Mouse (Mus musculus) forebrain, embryonic 14.5 days (tissue): ENCODE results near the gene Mamdc2. TPM values are rescaled to one million over a fixed set of nuclear protein-coding genes. Genes with fewer than 3 reads are reported as not detected.

Experiments used
- ATAC-seq: fragments of 200-750 bp; cut with Nextera tagmentation; 2 replicates; pipeline ENCODE4 v1.8.0; 2017; ENCODE audit warnings: mild to moderate bottlenecking, moderate library complexity
- DNase-seq: peaks from one replicate; pipeline ENCODE4 v3.0.0-alpha.2; 2015; ENCODE audit warnings: low spot score
- H3K27ac ChIP-seq: fragments of 300-500 bp; sonication (generic); 2 replicates; pipeline ENCODE4 v1.5.1; 2014; ENCODE audit warnings: low read depth, mild to moderate bottlenecking, control low read depth, low read length, moderate library complexity
- H3K27me3 ChIP-seq: fragments of 300-500 bp; sonication (generic); replicated peaks from 2 replicates; pipeline ENCODE4 v1.6.1; 2014; ENCODE audit warnings: low read length, control low read depth, mixed read lengths; ENCODE audit not compliant: control insufficient read depth, insufficient read depth
- H3K36me3 ChIP-seq: fragments of 300-500 bp; sonication (generic); 2 replicates; pipeline ENCODE4 v1.6.1; 2014; ENCODE audit warnings: low read length, control low read depth; ENCODE audit not compliant: control insufficient read depth, insufficient read depth
- H3K4me1 ChIP-seq: fragments of 300-500 bp; sonication (generic); 2 replicates; pipeline ENCODE4 v1.6.1; 2014; ENCODE audit warnings: antibody characterized with exemption, low read length, control low read depth; ENCODE audit not compliant: control insufficient read depth, insufficient read depth
- H3K4me2 ChIP-seq: fragments of 300-500 bp; sonication (generic); 2 replicates; pipeline ENCODE4 v1.6.1; 2014; ENCODE audit warnings: mild to moderate bottlenecking, control low read depth, low read length
- H3K4me3 ChIP-seq: fragments of 300-500 bp; sonication (generic); 2 replicates; pipeline ENCODE4 v1.5.1; 2014; ENCODE audit warnings: low read depth, low read length, control low read depth
- H3K9ac ChIP-seq: fragments of 300-500 bp; sonication (generic); 2 replicates; pipeline ENCODE4 v1.6.1; 2014; ENCODE audit warnings: mild to moderate bottlenecking, low read length, control low read depth, moderate library complexity
- H3K9me3 ChIP-seq: fragments of 300-500 bp; sonication (generic); replicated peaks from 2 replicates; pipeline ENCODE4 v1.6.1; 2016; ENCODE audit warnings: low read length, control low read depth, mixed read lengths; ENCODE audit not compliant: control insufficient read depth
- WGBS: fragments of 180-500 bp; shearing (Covaris S2); extraction: QIAGEN DNeasy Blood & Tissue Kit; methylation state at CpG from one replicate; pipeline ENCODE4 v1.1.7; 2014; 5-methylcytosine and 5-hydroxymethylcytosine counted together
- polyA plus RNA-seq: library from polyadenylated mRNA; unstranded; fragments of >200 nt; fragmentation: Nextera tagmentation; extraction: Ambion mirVana; gene quantifications from 2 replicates; pipeline ENCODE4 v1.2.1, GENCODE M21; 2014

The Mamdc2 gene
- polyA plus RNA-seq, 1 experiment from 2014 or later, result 1.8 TPM

DNA sequence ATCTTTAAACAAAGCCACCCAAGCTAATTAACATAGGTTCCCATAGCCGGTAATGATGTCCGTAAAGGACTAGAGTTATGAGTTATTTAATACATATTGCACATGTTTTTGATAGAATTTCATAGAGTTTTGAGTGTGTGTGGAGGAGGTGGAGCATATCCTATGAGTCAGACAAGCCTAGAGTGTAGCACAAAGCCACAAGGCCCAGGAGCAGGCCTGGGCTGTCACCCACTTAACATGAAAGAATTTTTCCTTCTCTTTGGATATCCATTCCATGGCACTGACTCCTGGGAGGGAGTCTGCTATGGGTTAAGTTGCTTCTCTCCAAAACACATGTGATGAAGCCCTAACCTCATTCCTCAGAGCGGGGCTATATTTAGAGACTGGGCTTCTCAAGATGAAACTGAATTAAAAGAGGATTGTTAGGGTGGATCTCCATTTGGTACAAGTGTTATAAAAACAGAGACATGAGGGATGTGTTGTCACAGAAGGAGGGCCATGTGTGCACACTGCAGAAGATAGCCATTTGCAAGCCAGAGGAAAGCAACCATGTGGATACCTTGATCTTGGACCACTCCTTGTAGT is 121.1 kb downstream of the Mamdc2 start:
- no peak for ATAC-seq
- H3K4me3 ChIP-seq, result no peak overlapping the region
- H3K4me1 ChIP-seq, result no peaks in the 10 kb centered on the region
- no peaks in the 10 kb centered on the region for H3K27me3 ChIP-seq
- no peaks in the 10 kb centered on the region for H3K9me3 ChIP-seq
- no peaks in the 10 kb centered on the region for H3K36me3 ChIP-seq
- H3K27ac ChIP-seq, result no peak overlapping the region
- no peak overlapping the region for H3K4me2 ChIP-seq
- H3K9ac ChIP-seq, result no peak overlapping the region
- no peak for DNase-seq
- 93% methylated on average over 3 of the region's 3 CpGs for WGBS

- H3K4me3 ChIP-seq, result no peak overlapping the region
- no peak for ATAC-seq
- no peak overlapping the region for H3K27ac ChIP-seq
- no peaks in the 10 kb centered on the region for H3K27me3 ChIP-seq
- 96% methylated on average over 3 of the region's 3 CpGs for WGBS
- H3K9me3 ChIP-seq, result no peaks in the 10 kb centered on the region
- no peaks in the 10 kb centered on the region for H3K4me1 ChIP-seq
- no peak overlapping the region for H3K4me2 ChIP-seq
- no peaks in the 10 kb centered on the region for H3K36me3 ChIP-seq
- DNase-seq, result no peak
- no peak overlapping the region for H3K9ac ChIP-seq
Measured at GRCm38 (mm10) chr19:23323107-23323506, 125.1 kb downstream of the Mamdc2 start.

- H3K36me3 ChIP-seq, result no peaks in the 10 kb centered on the region
- no peak overlapping the region for H3K4me2 ChIP-seq
- no peak overlapping the region for H3K27ac ChIP-seq
- DNase-seq (no peak), ATAC-seq (no peak)
- no peak overlapping the region for H3K9ac ChIP-seq
- H3K4me3 ChIP-seq, result no peak overlapping the region
- 85% methylated on average over 5 of the region's 5 CpGs for WGBS
- no peaks in the 10 kb centered on the region for H3K9me3 ChIP-seq
- H3K27me3 ChIP-seq, result no peaks in the 10 kb centered on the region
- no peaks in the 10 kb centered on the region for H3K4me1 ChIP-seq
Measured at GRCm38 (mm10) chr19:23317989-23318358, 130.3 kb downstream of the Mamdc2 start.

DNA sequence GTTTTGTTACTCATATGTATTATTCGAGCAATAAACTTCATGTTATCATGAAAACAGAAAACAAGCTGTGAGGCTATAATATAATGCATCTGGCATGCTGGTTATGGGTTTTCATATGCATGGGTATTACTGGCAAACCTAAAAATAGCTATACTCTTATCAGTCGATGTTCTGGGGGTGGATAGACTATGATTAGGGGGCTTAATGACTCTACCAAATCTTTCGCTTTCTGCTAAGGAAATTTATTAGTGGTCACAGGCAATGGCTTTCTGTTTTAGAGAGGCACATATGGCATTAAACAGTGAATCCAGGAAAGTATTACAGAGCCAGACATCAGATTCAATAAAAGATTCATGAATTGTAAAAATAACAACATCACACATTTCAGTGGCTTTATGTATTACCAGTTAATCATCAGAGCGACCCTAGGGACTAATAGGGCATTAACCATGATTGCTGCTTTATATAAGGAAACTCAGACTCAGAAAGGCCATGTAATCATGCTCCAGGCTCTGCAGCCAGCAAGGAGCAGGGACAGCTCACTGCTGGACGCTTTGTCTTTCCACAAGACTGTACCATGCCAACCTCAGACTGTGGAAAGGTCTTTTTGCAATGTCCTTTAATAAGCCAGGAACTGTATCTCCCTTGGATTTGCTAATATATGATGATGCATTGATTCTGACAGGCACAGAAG is 130.8 kb downstream of the Mamdc2 start:
- no peaks in the 10 kb centered on the region for H3K27me3 ChIP-seq
- H3K4me1 ChIP-seq, result no peaks in the 10 kb centered on the region
- no peak overlapping the region for H3K4me2 ChIP-seq
- WGBS, result 83% methylated on average over 5 of the region's 5 CpGs
- DNase-seq (no peak), ATAC-seq (no peak)
- no peaks in the 10 kb centered on the region for H3K9me3 ChIP-seq
- H3K9ac ChIP-seq, result no peak overlapping the region
- H3K27ac ChIP-seq, result no peak overlapping the region
- no peaks in the 10 kb centered on the region for H3K36me3 ChIP-seq
- H3K4me3 ChIP-seq, result no peak overlapping the region

- no peak overlapping the region for H3K4me2 ChIP-seq
- H3K4me1 ChIP-seq, result no peaks in the 10 kb centered on the region
- H3K4me3 ChIP-seq, result no peak overlapping the region
- 90% methylated on average over 5 of the region's 5 CpGs for WGBS
- DNase-seq, result no peak
- no peaks in the 10 kb centered on the region for H3K9me3 ChIP-seq
- no peak overlapping the region for H3K9ac ChIP-seq
- no peak for ATAC-seq
- no peaks in the 10 kb centered on the region for H3K27me3 ChIP-seq
- no peaks in the 10 kb centered on the region for H3K36me3 ChIP-seq
- no peak overlapping the region for H3K27ac ChIP-seq
Measured at GRCm38 (mm10) chr19:23316851-23317250, 131.4 kb downstream of the Mamdc2 start.

DNA sequence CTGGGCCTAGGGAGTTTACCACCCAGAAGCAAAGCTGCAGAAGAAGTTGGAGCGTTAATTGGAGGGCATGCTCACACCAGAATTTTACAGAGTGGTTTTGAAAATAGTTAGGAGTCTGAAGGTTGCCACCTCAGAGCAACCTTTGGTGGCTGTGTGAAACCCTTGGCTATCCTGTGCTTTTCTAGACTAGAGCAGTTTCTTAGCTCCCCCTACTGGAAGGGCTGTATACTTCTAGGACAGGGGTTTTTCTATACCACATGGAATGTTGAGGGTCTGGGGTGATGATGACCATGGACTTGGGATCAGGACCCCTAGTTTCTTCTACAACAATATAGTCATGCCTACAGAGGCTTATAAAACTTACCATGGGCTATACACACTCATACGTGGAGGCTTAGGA is 138.3 kb downstream of the Mamdc2 start:
- Histone ChIP-seq H3K4me2 (no peak overlapping the region), H3K4me1 (no peaks in the 10 kb centered on the region), H3K4me3 (no peak overlapping the region), H3K9ac (no peak overlapping the region), H3K9me3 (no peaks in the 10 kb centered on the region), H3K36me3 (no peaks in the 10 kb centered on the region), H3K27ac (no peak overlapping the region), H3K27me3 (no peaks in the 10 kb centered on the region)
- WGBS, result 81% methylated on average over 2 of the region's 2 CpGs
- DNase-seq (no peak), ATAC-seq (no peak)

GRCm38 (mm10) chr19:23306671-23307070 is 141.6 kb downstream of the Mamdc2 start:
- no peaks in the 10 kb centered on the region for H3K4me1 ChIP-seq
- H3K36me3 ChIP-seq, result no peaks in the 10 kb centered on the region
- ATAC-seq (no peak), DNase-seq (no peak)
- no peak overlapping the region for H3K27ac ChIP-seq
- no peak overlapping the region for H3K9ac ChIP-seq
- H3K4me3 ChIP-seq, result no peak overlapping the region
- H3K27me3 ChIP-seq, result no peaks in the 10 kb centered on the region
- no peaks in the 10 kb centered on the region for H3K9me3 ChIP-seq
- 82% methylated on average over 7 of the region's 7 CpGs for WGBS
- no peak overlapping the region for H3K4me2 ChIP-seq

- H3K9me3 ChIP-seq, result no peaks in the 10 kb centered on the region
- ATAC-seq, result no peak
- WGBS, result 80% methylated on average over 3 of the region's 3 CpGs
Measured at GRCm38 (mm10) chr19:23299987-23300386, 148.3 kb downstream of the Mamdc2 start.

DNA sequence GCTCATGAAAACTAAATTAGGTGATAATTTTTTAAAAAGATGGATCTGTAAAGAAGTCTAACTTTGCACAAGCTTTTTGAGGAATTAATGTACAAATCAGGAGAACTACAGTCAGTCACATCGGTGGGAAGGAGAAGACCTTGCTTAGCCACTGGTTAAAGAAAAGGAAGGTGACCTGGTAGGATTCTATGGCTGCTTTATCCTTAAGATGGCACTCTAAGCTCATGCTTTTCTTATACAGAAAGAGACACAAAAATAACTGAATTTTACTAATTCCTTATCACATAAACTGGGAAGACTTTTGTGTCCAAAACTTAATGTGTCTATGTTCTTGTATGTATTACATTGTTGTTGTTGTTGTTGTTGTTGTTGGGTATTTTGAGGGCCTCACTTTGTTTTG is 149.3 kb downstream of the Mamdc2 start:
- H3K27ac ChIP-seq, result no peak overlapping the region
- 93% methylated on average over 1 of the region's 1 CpGs for WGBS
- no peaks in the 10 kb centered on the region for H3K36me3 ChIP-seq
- H3K27me3 ChIP-seq, result no peaks in the 10 kb centered on the region
- no peak for DNase-seq
- H3K4me1 ChIP-seq, result no peaks in the 10 kb centered on the region
- H3K4me3 ChIP-seq, result no peak overlapping the region
- no peaks in the 10 kb centered on the region for H3K9me3 ChIP-seq
- H3K9ac ChIP-seq, result no peak overlapping the region
- no peak overlapping the region for H3K4me2 ChIP-seq
- ATAC-seq, result no peak

More at GRCm38 (mm10) chr19:23299987-23300386, 148.3 kb downstream of the Mamdc2 start:
- no peak overlapping the region for H3K4me2 ChIP-seq
- no peak overlapping the region for H3K27ac ChIP-seq
- H3K4me1 ChIP-seq, result no peaks in the 10 kb centered on the region
- H3K4me3 ChIP-seq, result no peak overlapping the region
- H3K27me3 ChIP-seq, result no peaks in the 10 kb centered on the region
- DNase-seq, result no peak
- H3K36me3 ChIP-seq, result no peaks in the 10 kb centered on the region
- no peak overlapping the region for H3K9ac ChIP-seq
